Comparison of ENCODE assay signal across 21 mouse cellular contexts in genomic region chr13:36988392-36988791, GRCm38 (mm10).
DNase-seq lines count a peak whose midpoint lies in the region; ATAC-seq and TF ChIP-seq lines count a peak whose summit lies in the region.
"Had no signal": no experiment of that assay in that cellular context is flagged by ENCODE, and none has a peak within 500 bp of the region (broad histone marks: within the 10 kb centered on the region; RNA-seq: fewer than 3 reads in every experiment).

No protein-coding gene starts in this region.

- no peak for ATAC-seq in kidney, embryonic 15.5 days (replicated peaks; ENCODE audit: low FRiP score)
- no peak for ATAC-seq in lung, postnatal 0 days
- ATAC-seq: forebrain, embryonic 14.5 days had no signal

- H3K36me3 ChIP-seq in kidney, embryonic 15.5 days = no peaks in the 10 kb centered on the region
- H3K36me3 ChIP-seq in lung, postnatal 0 days (ENCODE audit: insufficient read depth, low read length) = no peaks in the 10 kb centered on the region
- H3K36me3 ChIP-seq: embryonic facial prominence, embryonic 15.5 days; forebrain, embryonic 10.5 days; heart, embryonic 10.5 days had no signal

- DNase-seq in heart, adult 11 months = peak; percentile 2
- DNase-seq in heart, postnatal 10 days = no peak
- DNase-seq in kidney, adult 8-10 months = peak; percentile 5 to 32
- peak; percentile 22 for DNase-seq in lung, postnatal 0 days (ENCODE audit: low spot score)
- no peak for DNase-seq in lung, postnatal 4 days
- DNase-seq in layer of hippocampus, adult 18-20 months (ENCODE audit: low spot score in 2 of 2) = no peak
- DNase-seq: adrenal gland, postnatal 10 days; cerebellum, adult 11 months; cerebellum, adult 8-10 months; cerebellum, postnatal 14 days; embryo, embryonic 11 days; gastrocnemius, adult 2 months; gastrocnemius, postnatal 25 days; heart, adult 18-20 months; heart, postnatal 14 days had no signal

- H3K9me3 ChIP-seq in kidney, embryonic 15.5 days (replicated peaks) = no peaks in the 10 kb centered on the region
- no peaks in the 10 kb centered on the region for H3K9me3 ChIP-seq in lung, postnatal 0 days (ENCODE audit: low read length)
- H3K9me3 ChIP-seq: embryonic facial prominence, embryonic 15.5 days; forebrain, embryonic 10.5 days; heart, embryonic 10.5 days had no signal

- H3K9ac ChIP-seq in kidney, embryonic 15.5 days = no peak overlapping the region
- no peak overlapping the region for H3K9ac ChIP-seq in lung, postnatal 0 days (replicated peaks; ENCODE audit: low read depth)
- H3K9ac ChIP-seq: embryonic facial prominence, embryonic 15.5 days had no signal

- 71% methylated on average over 4 of the region's 4 CpGs for WGBS in kidney, embryonic 15.5 days
- 58% methylated on average over 4 of the region's 4 CpGs for WGBS in lung, postnatal 0 days

- H3K4me3 ChIP-seq in kidney, embryonic 15.5 days (replicated peaks) = no peak overlapping the region
- H3K4me3 ChIP-seq in lung, postnatal 0 days (ENCODE audit: low read depth, low read length) = no peak overlapping the region
- H3K4me3 ChIP-seq: embryonic facial prominence, embryonic 15.5 days; erythroblast, embryonic 14.5 days; forebrain, embryonic 10.5 days; gastrocnemius, adult 2 months; heart, embryonic 10.5 days had no signal

- H3K4me2 ChIP-seq in kidney, embryonic 15.5 days = no peak overlapping the region
- H3K4me2 ChIP-seq in lung, postnatal 0 days (replicated peaks; ENCODE audit: low read depth, low read length) = no peak overlapping the region
- H3K4me2 ChIP-seq: embryonic facial prominence, embryonic 15.5 days had no signal

- no peaks in the 10 kb centered on the region for H3K4me1 ChIP-seq in kidney, embryonic 15.5 days
- no peaks in the 10 kb centered on the region for H3K4me1 ChIP-seq in lung, postnatal 0 days (ENCODE audit: insufficient read depth, low read depth, low read length)
- H3K4me1 ChIP-seq: embryonic facial prominence, embryonic 15.5 days; forebrain, embryonic 10.5 days had no signal

- TF ChIP-seq EP300 in lung, postnatal 0 days (IDR thresholded peaks at IDR 0.05) = no peak

- H3K27ac ChIP-seq in kidney, embryonic 15.5 days = no peak overlapping the region
- no peak overlapping the region for H3K27ac ChIP-seq in lung, postnatal 0 days (ENCODE audit: low read length)
- H3K27ac ChIP-seq: embryonic facial prominence, embryonic 15.5 days; forebrain, embryonic 10.5 days; gastrocnemius, adult 2 months; heart, embryonic 10.5 days had no signal

- no peaks in the 10 kb centered on the region for H3K27me3 ChIP-seq in kidney, embryonic 15.5 days
- H3K27me3 ChIP-seq in lung, postnatal 0 days (replicated peaks; ENCODE audit: insufficient read depth, low read length) = no peaks in the 10 kb centered on the region
- H3K27me3 ChIP-seq: embryonic facial prominence, embryonic 15.5 days had no signal

- intact Hi-C loops in heart, postnatal 10 days (cut with DNase I) = no loop called here

- no peak for TF ChIP-seq CTCF in lung, postnatal 0 days (IDR thresholded peaks at IDR 0.05)

Comparison
In these comparisons a context has a peak if more than half of its experiments do, and no peak if none do; other contexts are left out.
1. DNase-seq: peak in heart, adult 11 months (single experiment), kidney, adult 8-10 months (2 of 2) and lung, postnatal 0 days (single experiment); none in heart, postnatal 10 days (0 of 2), lung, postnatal 4 days (0 of 2) and layer of hippocampus, adult 18-20 months (0 of 2).